Mouse (Mus musculus): ENCODE results near the gene Snx29.
"Not testable (repeated sequence)": the region's sequence is repeated elsewhere in the genome, so short reads cannot be mapped to it uniquely, and the experiment has no call there.

Snx29 gene

GRCm38 (mm10) chr16:11360576-11360975 is 37.9 kb downstream of the Snx29 start:
- DNase-seq, result not testable (repeated sequence)

GRCm38 (mm10) chr16:11365626-11366025 is 42.9 kb downstream of the Snx29 start:
- DNase-seq, result no peak

- no peak for DNase-seq
Measured at GRCm38 (mm10) chr16:11366851-11367250, 44.1 kb downstream of the Snx29 start.

- DNase-seq, result no peak
Measured at GRCm38 (mm10) chr16:11368412-11368811, 45.7 kb downstream of the Snx29 start.

GRCm38 (mm10) chr16:11369162-11369561 is 46.5 kb downstream of the Snx29 start:
- DNase-seq, result no peak

- DNase-seq, result no peak
Measured at GRCm38 (mm10) chr16:11369642-11370041, 46.9 kb downstream of the Snx29 start.

- no peak for DNase-seq
Measured at GRCm38 (mm10) chr16:11370132-11370544, 47.4 kb downstream of the Snx29 start.

- no peak for DNase-seq
Measured at GRCm38 (mm10) chr16:11379264-11379663, 56.6 kb downstream of the Snx29 start.

GRCm38 (mm10) chr16:11380038-11380437 is 57.3 kb downstream of the Snx29 start:
- no peak for DNase-seq

GRCm38 (mm10) chr16:11380871-11381270 is 58.2 kb downstream of the Snx29 start:
- DNase-seq, result no peak

GRCm38 (mm10) chr16:11384361-11384760 is 61.7 kb downstream of the Snx29 start:
- DNase-seq, result peak; percentile 37

- DNase-seq, result no peak
Measured at GRCm38 (mm10) chr16:11385150-11385549, 62.4 kb downstream of the Snx29 start.

- no peak for DNase-seq
Measured at GRCm38 (mm10) chr16:11385798-11386197, 63.1 kb downstream of the Snx29 start.

- no peak for DNase-seq
Measured at GRCm38 (mm10) chr16:11386221-11386620, 63.5 kb downstream of the Snx29 start.

- no peak for DNase-seq
Measured at GRCm38 (mm10) chr16:11388085-11388484, 65.4 kb downstream of the Snx29 start.

- no peak for DNase-seq
Measured at GRCm38 (mm10) chr16:11389324-11389723, 66.6 kb downstream of the Snx29 start.

GRCm38 (mm10) chr16:11396570-11396969 is 73.9 kb downstream of the Snx29 start:
- DNase-seq, result no peak

GRCm38 (mm10) chr16:11399386-11399785 is 76.7 kb downstream of the Snx29 start:
- no peak for DNase-seq

GRCm38 (mm10) chr16:11399845-11400565 is 77.3 kb downstream of the Snx29 start:
- no peak for DNase-seq

- DNase-seq, result no peak
Measured at GRCm38 (mm10) chr16:11400936-11401335, 78.2 kb downstream of the Snx29 start.

- DNase-seq, result no peak
Measured at GRCm38 (mm10) chr16:11405193-11405592, 82.5 kb downstream of the Snx29 start.

- no peak for DNase-seq
Measured at GRCm38 (mm10) chr16:11406201-11406600, 83.5 kb downstream of the Snx29 start.

- DNase-seq, result no peak
Measured at GRCm38 (mm10) chr16:11406622-11407021, 83.9 kb downstream of the Snx29 start.

- DNase-seq, result no peak
Measured at GRCm38 (mm10) chr16:11407932-11408620, 85.4 kb downstream of the Snx29 start.

All from cerebellum, adult 9-11 months (tissue).